Mouse (Mus musculus): Measurements from ENCODE around the gene Dclk3.

- TF ChIP-seq CTCF (IDR thresholded peaks at IDR 0.05; ENCODE audit: extremely low read depth, insufficient read depth, low read length) (no peak), POLR2A (IDR thresholded peaks at IDR 0.05; ENCODE audit: extremely low read depth, insufficient read depth, low read length) (no peak)
Observed at GRCm38 (mm10) chr9:111457176-111457935, 18.5 kb downstream of the Dclk3 start.
